Comparison of ENCODE assay signal across 9 mouse cellular contexts in genomic region chr4:41506156-41506555, GRCm38 (mm10). TPM values are rescaled to one million over a fixed set of nuclear protein-coding genes. Genes with fewer than 3 reads are reported as not detected.
DNase-seq lines count a peak whose midpoint lies in the region; ATAC-seq and TF ChIP-seq lines count a peak whose summit lies in the region.
"Had no signal": no experiment of that assay in that cellular context is flagged by ENCODE, and none has a peak within 500 bp of the region (broad histone marks: within the 10 kb centered on the region; RNA-seq: fewer than 3 reads in every experiment).

No protein-coding gene starts in this region.

- H3K27ac ChIP-seq in intestine, embryonic 16.5 days (ENCODE audit: low read length), result no peak overlapping the region
- no peak overlapping the region for H3K27ac ChIP-seq in liver, embryonic 12.5 days
- H3K27ac ChIP-seq in midbrain, postnatal 0 days (ENCODE audit: low read depth, low read length), result peak overlapping the region; percentile 59; the same call in 1 of the 2 replicates

- H3K4me2 ChIP-seq in intestine, embryonic 16.5 days (ENCODE audit: low read depth, low read length), result peak overlapping the region; percentile 97; the same call in 1 of the 2 replicates
- peak overlapping the region; percentile 83 for H3K4me2 ChIP-seq in liver, embryonic 12.5 days
- peak overlapping the region; percentile 82 for H3K4me2 ChIP-seq in midbrain, postnatal 0 days (ENCODE audit: low read depth, low read length, poor library complexity, severe bottlenecking)

- peaks cover 19% of the 10 kb centered on the region for H3K4me1 ChIP-seq in intestine, embryonic 16.5 days (ENCODE audit: control insufficient read depth, insufficient read depth, low read length)
- peaks cover 32% of the 10 kb centered on the region for H3K4me1 ChIP-seq in liver, embryonic 12.5 days
- peaks cover 13% of the 10 kb centered on the region; the same call in 1 of the 2 replicates for H3K4me1 ChIP-seq in midbrain, postnatal 0 days (ENCODE audit: insufficient read depth, low read length)

- 0 out of 2 replicates have a peak, but pooled peaks cover 3% of the 10 kb centered on the region for H3K27me3 ChIP-seq in intestine, embryonic 16.5 days (replicated peaks; ENCODE audit: control insufficient read depth, insufficient read depth, low read length)
- H3K27me3 ChIP-seq in liver, embryonic 12.5 days (replicated peaks), result peaks cover 61% of the 10 kb centered on the region
- H3K27me3 ChIP-seq in midbrain, postnatal 0 days (ENCODE audit: insufficient read depth, low read length), result no peaks in the 10 kb centered on the region

- peak; percentile 76 for TF ChIP-seq CTCF in midbrain, postnatal 0 days (IDR thresholded peaks at IDR 0.05)

- intact Hi-C loops in gastrocnemius, postnatal 14 days (cut with DNase I; ENCODE audit: low total_unique reads), result loop anchor here (5.0 kb wide), 1 partner anchor 34 kb away; no protein-coding TSS in a partner anchor

- DNase-seq in right cerebral cortex, postnatal 25 days, result peak; percentile 48
- DNase-seq in right cerebral cortex, adult 2 months (ENCODE audit: low spot score in 2 of 2), result no peak
- DNase-seq in cerebellum, adult 9-10 months, result peak; percentile 68
- DNase-seq in gastrocnemius, postnatal 14 days, result peak; percentile 60
- peak; percentile 76 for DNase-seq in midbrain, postnatal 0 days (ENCODE audit: low spot score)
- peak; percentile 29 to 32 for DNase-seq in thymus, postnatal 36 days

- ATAC-seq in intestine, embryonic 16.5 days, result no peak
- ATAC-seq in liver, embryonic 12.5 days, result no peak
- no peak for ATAC-seq in midbrain, postnatal 0 days (ENCODE audit: low FRiP score)

- H3K9me3 ChIP-seq in intestine, embryonic 16.5 days (ENCODE audit: control insufficient read depth, low read length), result no peaks in the 10 kb centered on the region
- no peaks in the 10 kb centered on the region for H3K9me3 ChIP-seq in liver, embryonic 12.5 days (replicated peaks)
- H3K9me3 ChIP-seq in midbrain, postnatal 0 days (ENCODE audit: low read length), result no peaks in the 10 kb centered on the region

- 14% methylated on average over 13 of the region's 13 CpGs for WGBS in intestine, embryonic 16.5 days
- 11% methylated on average over 13 of the region's 13 CpGs for WGBS in liver, embryonic 12.5 days (ENCODE audit: insufficient replicate concordance)
- WGBS in midbrain, postnatal 0 days, result 10% methylated on average over 13 of the region's 13 CpGs

- no peaks in the 10 kb centered on the region for H3K36me3 ChIP-seq in intestine, embryonic 16.5 days (ENCODE audit: control insufficient read depth, insufficient read depth, low read length)
- no peaks in the 10 kb centered on the region for H3K36me3 ChIP-seq in liver, embryonic 12.5 days
- H3K36me3 ChIP-seq in midbrain, postnatal 0 days (ENCODE audit: insufficient read depth, low read length), result no peaks in the 10 kb centered on the region

- H3K9ac ChIP-seq in intestine, embryonic 16.5 days (ENCODE audit: low read depth, low read length), result peak overlapping the region; percentile 74
- peak overlapping the region; percentile 56; the same call in 1 of the 2 replicates for H3K9ac ChIP-seq in liver, embryonic 12.5 days
- 0 out of 2 replicates have a peak overlapping the region, but pooled peaks have one; percentile 71 for H3K9ac ChIP-seq in midbrain, postnatal 0 days (replicated peaks; ENCODE audit: low read length, poor library complexity, severe bottlenecking)

- no peak overlapping the region for H3K4me3 ChIP-seq in intestine, embryonic 16.5 days (ENCODE audit: low read length)
- peak overlapping the region; percentile 53 for H3K4me3 ChIP-seq in liver, embryonic 12.5 days
- no peak overlapping the region for H3K4me3 ChIP-seq in midbrain, postnatal 0 days (ENCODE audit: low read depth, low read length)
- H3K4me3 ChIP-seq: myocyte had no signal

RNA-seq across cellular contexts. Expression of gene AI464131, which starts 3.3 kb away (rescaled TPM):
- total RNA-seq in gastrocnemius, postnatal 14 days (2021), result 10 to 100 TPM; 60.1 to 60.8 TPM
- polyA plus RNA-seq in intestine, embryonic 16.5 days (2015; fragmentation: Nextera tagmentation; extraction: Ambion mirVana), result 12.7 and 15.3 TPM in 2 replicates
- 0.57 and 0.98 TPM in 2 replicates for polyA plus RNA-seq in liver, embryonic 12.5 days (2016; fragmentation: Nextera tagmentation; extraction: Ambion mirVana)
- 40.5 and 46.0 TPM in 2 replicates for total RNA-seq in midbrain, postnatal 0 days (2014; rRNA removed)
- 15.7 and 18.1 TPM in 2 replicates for polyA plus RNA-seq in midbrain, postnatal 0 days (2015; fragmentation: Nextera tagmentation; extraction: Ambion mirVana)

RNA-seq across cellular contexts. Expression of gene 1110017D15Rik, which starts 11.0 kb away (rescaled TPM):
- total RNA-seq in gastrocnemius, postnatal 14 days (2021), result under 1 TPM in 1 of 2 experiments, not detected in 1; 0.37 TPM
- polyA plus RNA-seq in intestine, embryonic 16.5 days (2015; fragmentation: Nextera tagmentation; extraction: Ambion mirVana), result 0.21 TPM in 1 of 2 replicates, not detected in the other
- not detected in 2 replicates for polyA plus RNA-seq in liver, embryonic 12.5 days (2016; fragmentation: Nextera tagmentation; extraction: Ambion mirVana)
- total RNA-seq in midbrain, postnatal 0 days (2014; rRNA removed), result 10.9 and 11.8 TPM in 2 replicates
- 18.1 and 20.7 TPM in 2 replicates for polyA plus RNA-seq in midbrain, postnatal 0 days (2015; fragmentation: Nextera tagmentation; extraction: Ambion mirVana)

RNA-seq across cellular contexts. Expression of gene Nudt2, which starts 41.2 kb away (rescaled TPM):
- 10 to 100 TPM; 20.8 to 22.4 TPM for total RNA-seq in gastrocnemius, postnatal 14 days (2021)
- polyA plus RNA-seq in intestine, embryonic 16.5 days (2015; fragmentation: Nextera tagmentation; extraction: Ambion mirVana), result 62.5 and 70.3 TPM in 2 replicates
- polyA plus RNA-seq in liver, embryonic 12.5 days (2016; fragmentation: Nextera tagmentation; extraction: Ambion mirVana), result 30.9 and 31.7 TPM in 2 replicates
- total RNA-seq in midbrain, postnatal 0 days (2014; rRNA removed), result 28.3 and 41.0 TPM in 2 replicates
- 70.7 and 79.9 TPM in 2 replicates for polyA plus RNA-seq in midbrain, postnatal 0 days (2015; fragmentation: Nextera tagmentation; extraction: Ambion mirVana)

RNA-seq across cellular contexts. Expression of gene Kif24, which starts 41.5 kb away (rescaled TPM):
- 1 to 10 TPM in 1 of 2 experiments, under 1 TPM in 1; 0.86 to 1.3 TPM for total RNA-seq in gastrocnemius, postnatal 14 days (2021)
- polyA plus RNA-seq in intestine, embryonic 16.5 days (2015; fragmentation: Nextera tagmentation; extraction: Ambion mirVana), result 4.0 TPM in 2 replicates
- polyA plus RNA-seq in liver, embryonic 12.5 days (2016; fragmentation: Nextera tagmentation; extraction: Ambion mirVana), result 9.0 and 9.5 TPM in 2 replicates
- total RNA-seq in midbrain, postnatal 0 days (2014; rRNA removed), result 2.7 and 4.9 TPM in 2 replicates
- polyA plus RNA-seq in midbrain, postnatal 0 days (2015; fragmentation: Nextera tagmentation; extraction: Ambion mirVana), result 1.4 TPM in 2 replicates

Comparison
In these comparisons a context has a peak if more than half of its experiments do, and no peak if none do; other contexts are left out.
1. DNase-seq: peak in right cerebral cortex, postnatal 25 days (single experiment), cerebellum, adult 9-10 months (single experiment), gastrocnemius, postnatal 14 days (single experiment), midbrain, postnatal 0 days (single experiment) and thymus, postnatal 36 days (2 of 2); none in right cerebral cortex, adult 2 months (0 of 2).
2. RNA of gene 1110017D15Rik, which starts 11.0 kb away (polyA plus RNA-seq): 18.1 to 20.7 TPM in midbrain, postnatal 0 days; 0.21 TPM in intestine, embryonic 16.5 days and not detected in liver, embryonic 12.5 days; every median in the first group is over 10 times any median in the second.
3. Peak in every context shown above with its lines, with median percentiles within 50 percentile points of each other: H3K4me2 ChIP-seq and H3K9ac ChIP-seq.